Mouse (Mus musculus): ENCODE data around the gene Ripply3. TPM values are rescaled to one million over a fixed set of nuclear protein-coding genes. Genes with fewer than 3 reads are reported as not detected.

Ripply3 gene
- polyA plus RNA-seq, 1 experiment from 2014 or later = 4.7 TPM

DNA sequence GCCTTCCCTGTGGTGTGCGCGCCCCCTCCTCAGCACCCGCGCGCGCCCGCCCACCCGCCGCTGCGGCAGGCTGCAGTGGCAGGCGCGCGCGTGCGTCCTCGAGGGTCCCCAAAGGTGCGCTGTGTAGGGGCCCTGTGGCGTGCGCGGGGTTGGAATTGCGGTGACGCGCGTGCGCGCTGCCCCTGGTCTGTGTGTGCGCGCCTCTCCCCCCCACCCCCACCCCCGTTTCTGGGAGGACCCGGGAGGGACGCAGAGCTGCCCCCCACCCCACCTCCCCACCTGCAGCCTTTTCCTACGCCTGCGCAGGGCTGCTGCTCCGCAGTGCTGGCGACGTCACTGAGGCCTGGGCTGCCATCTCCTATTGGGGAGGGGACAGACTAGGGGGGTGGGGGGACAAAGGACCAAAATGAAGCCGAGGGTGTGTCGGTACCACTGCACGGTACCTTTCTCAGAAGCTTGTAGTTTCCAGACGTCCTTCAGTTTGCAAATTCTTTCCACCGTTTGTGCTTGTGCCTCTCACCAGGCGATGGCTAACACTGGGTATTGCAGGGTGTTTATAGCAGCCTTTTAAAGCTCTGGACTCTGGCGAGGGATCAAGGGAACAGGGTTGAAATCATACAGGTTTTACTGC, 43.2 kb downstream of the Ripply3 start, which contains the start of gene Pigp:
Gene Pigp (minus strand): TSS at position 542 of the 631 bp plus-strand sequence.
- Histone ChIP-seq H3K36me3 (peaks cover 5% of the 10 kb centered on the region; the same call in 1 of the 2 replicates), H3K9me3 (replicated peaks) (no peaks in the 10 kb centered on the region), H3K4me3 (peak within 1 kb of the TSS; percentile 73), H3K27ac (peak within 1 kb of the TSS; percentile 97), H3K4me1 (peaks cover 32% of the 10 kb centered on the region), H3K27me3 (ENCODE audit: low read depth, poor library complexity, severe bottlenecking) (no peaks in the 10 kb centered on the region)
- under 1% methylated on average over 43 of the region's 43 CpGs for WGBS
- DNase-seq (ENCODE audit: low spot score) = peak; percentile 91

DNA sequence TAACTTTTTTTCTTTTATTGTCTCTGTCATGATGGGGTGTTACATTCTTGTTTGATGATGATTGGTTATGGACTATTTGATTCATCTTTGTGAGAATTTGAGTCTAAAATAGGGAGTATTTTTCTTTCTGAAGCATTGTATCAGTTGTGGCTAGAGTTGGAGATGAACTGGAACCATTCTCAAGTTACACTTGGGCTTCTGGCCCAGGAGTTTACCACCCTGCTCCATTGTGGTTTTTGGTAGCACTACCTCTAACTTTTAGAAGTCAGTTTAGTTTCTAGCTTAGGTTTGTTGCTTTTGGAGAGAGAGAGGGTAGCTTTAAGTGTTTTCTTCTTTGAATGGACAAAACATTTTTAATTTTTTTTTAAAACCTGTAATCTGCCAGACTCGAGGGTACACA, 51.2 kb downstream of the Ripply3 start:
- WGBS = 86% methylated on average over 1 of the region's 1 CpGs
- H3K4me3 ChIP-seq = no peak overlapping the region
- H3K27ac ChIP-seq = no peak overlapping the region
- H3K9me3 ChIP-seq (replicated peaks) = no peaks in the 10 kb centered on the region
- no peaks in the 10 kb centered on the region for H3K27me3 ChIP-seq (ENCODE audit: low read depth, poor library complexity, severe bottlenecking)
- H3K36me3 ChIP-seq = 0 out of 2 replicates have a peak, but pooled peaks cover 3% of the 10 kb centered on the region
- peaks cover 10% of the 10 kb centered on the region; the same call in 1 of the 2 replicates for H3K4me1 ChIP-seq
- DNase-seq (ENCODE audit: low spot score) = no peak

DNA sequence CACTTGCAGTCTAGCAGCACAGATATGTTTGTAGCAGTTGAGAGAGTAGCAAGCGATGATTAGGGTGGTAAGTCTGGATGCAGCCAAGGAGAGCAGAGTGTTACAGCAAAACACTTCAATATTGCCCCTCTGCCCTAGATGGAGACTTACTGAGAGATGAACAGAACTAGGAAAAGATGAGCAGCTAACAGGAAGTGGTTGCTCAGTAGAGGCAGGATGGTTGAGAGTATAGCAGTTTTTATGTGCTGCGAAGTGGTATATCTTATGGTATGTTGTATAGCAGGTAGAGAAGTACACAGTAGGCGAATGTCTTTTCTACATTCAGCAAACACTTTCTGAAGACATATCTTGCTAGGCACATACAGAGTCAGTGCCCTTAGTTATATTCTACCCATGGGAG, 55.1 kb downstream of the Ripply3 start:
- WGBS = 94% methylated on average over 3 of the region's 3 CpGs
- no peak overlapping the region for H3K27ac ChIP-seq
- DNase-seq (ENCODE audit: low spot score) = no peak
- no peaks in the 10 kb centered on the region for H3K27me3 ChIP-seq (ENCODE audit: low read depth, poor library complexity, severe bottlenecking)
- no peak overlapping the region for H3K4me3 ChIP-seq
- H3K9me3 ChIP-seq (replicated peaks) = no peaks in the 10 kb centered on the region
- H3K36me3 ChIP-seq = peaks cover 30% of the 10 kb centered on the region
- H3K4me1 ChIP-seq = 0 out of 2 replicates have a peak, but pooled peaks cover under 1% of the 10 kb centered on the region

Other genes with a start within 250 kb of the Ripply3 start
- 2.2 and 2.9 TPM in 2 replicates for gene Sim2, start 243.5 kb upstream of the Ripply3 start, polyA plus RNA-seq (2016; fragmentation: Nextera tagmentation; extraction: Ambion mirVana)
- gene Hlcs, start 14.8 kb upstream of the Ripply3 start, polyA plus RNA-seq (2016; fragmentation: Nextera tagmentation; extraction: Ambion mirVana) = 10.1 and 11.7 TPM in 2 replicates
- gene Ttc3, start 42.2 kb downstream of the Ripply3 start, polyA plus RNA-seq (2016; fragmentation: Nextera tagmentation; extraction: Ambion mirVana) = 237 and 285 TPM in 2 replicates
- gene Pigp, start 43.4 kb downstream of the Ripply3 start, polyA plus RNA-seq (2016; fragmentation: Nextera tagmentation; extraction: Ambion mirVana) = 72.6 and 82.0 TPM in 2 replicates
- 53.2 and 57.9 TPM in 2 replicates for gene Vps26c, start 198.4 kb downstream of the Ripply3 start, polyA plus RNA-seq (2016; fragmentation: Nextera tagmentation; extraction: Ambion mirVana)
- 8.2 and 8.9 TPM in 2 replicates for gene Dyrk1a, start 241.6 kb downstream of the Ripply3 start, polyA plus RNA-seq (2016; fragmentation: Nextera tagmentation; extraction: Ambion mirVana)

Measured in limb, embryonic 10.5 days (tissue).